Mouse (Mus musculus): ENCODE results near the gene Gpsm1. TPM values are rescaled to one million over a fixed set of nuclear protein-coding genes. Genes with fewer than 3 reads are reported as not detected.

The Gpsm1 gene
- total and polyA plus RNA-seq, 2 experiments from 2014 or later: 149 to 257 TPM

DNA sequence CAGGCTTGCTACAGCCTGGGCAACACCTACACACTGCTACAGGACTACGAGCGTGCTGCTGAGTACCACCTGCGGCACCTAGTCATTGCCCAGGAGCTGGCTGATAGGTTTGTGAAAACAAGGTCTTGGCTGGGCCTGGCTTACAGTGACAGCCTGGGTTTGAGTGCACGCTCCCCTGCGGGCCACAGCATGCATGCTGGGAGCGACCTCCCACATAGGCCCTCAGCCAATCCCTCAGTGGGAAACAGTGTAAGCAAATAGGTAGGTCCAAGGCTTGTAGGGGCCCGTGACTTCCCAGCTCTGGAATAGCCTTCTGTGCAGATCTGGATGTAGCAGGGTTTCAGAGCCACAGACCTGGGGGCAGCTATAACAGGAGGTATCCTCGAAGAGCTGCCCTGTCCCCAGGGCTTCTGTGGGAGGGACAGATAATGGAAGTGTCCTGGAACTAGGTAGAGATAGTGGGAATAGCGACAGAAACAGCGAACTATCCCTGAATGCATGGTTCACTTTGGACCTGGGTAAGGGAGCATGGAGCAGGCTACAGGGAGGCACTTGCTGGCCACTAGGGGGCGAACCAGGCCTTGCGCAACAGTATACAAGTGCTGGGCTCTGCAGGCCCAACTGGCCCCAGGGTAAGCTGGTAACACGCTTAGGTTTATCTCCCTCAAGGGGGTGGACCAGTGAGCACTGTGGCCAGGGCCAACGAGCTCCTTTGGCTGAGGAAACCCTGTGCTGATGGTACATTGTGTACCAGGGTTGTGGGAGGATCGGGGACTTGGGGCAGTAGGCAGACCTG, 10.3 kb downstream of the Gpsm1 start:
- Histone ChIP-seq H3K9me3 (ENCODE audit: low read length) (no peaks in the 10 kb centered on the region), H3K36me3 (ENCODE audit: insufficient read depth) (peaks cover 73% of the 10 kb centered on the region), H3K4me2 (ENCODE audit: low read depth) (no peak overlapping the region), H3K27ac (ENCODE audit: low read depth, low read length) (no peak overlapping the region), H3K27me3 (ENCODE audit: insufficient read depth, low read length) (no peaks in the 10 kb centered on the region), H3K9ac (no peak overlapping the region), H3K4me1 (ENCODE audit: insufficient read depth) (no peaks in the 10 kb centered on the region), H3K4me3 (ENCODE audit: low read depth, low read length) (no peak overlapping the region)
- DNase-seq (peak; percentile 62), ATAC-seq (peak; percentile 81)
- TF ChIP-seq CTCF (IDR thresholded peaks at IDR 0.05; ENCODE audit: low read depth): peak; percentile 92
- WGBS: 67% methylated on average over 15 of the region's 15 CpGs

DNA sequence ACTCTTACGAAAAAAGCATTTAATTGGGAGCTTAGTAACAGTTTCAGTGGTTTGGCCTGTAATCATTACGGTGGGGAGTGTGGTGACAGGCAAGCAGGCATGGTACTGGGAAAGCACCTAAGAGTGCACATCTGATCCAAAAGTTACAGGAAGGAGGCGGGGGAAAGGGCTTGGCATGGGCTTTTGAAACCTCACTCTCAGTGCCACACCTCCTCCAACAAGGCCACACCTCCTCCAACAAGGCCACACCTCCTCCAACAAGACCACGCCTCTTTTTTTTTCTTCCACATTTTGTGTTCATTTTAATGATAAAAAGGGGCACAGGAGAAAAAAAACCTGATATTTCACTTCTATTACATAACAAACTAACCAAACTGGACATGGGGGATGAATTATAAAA, 12.5 kb downstream of the Gpsm1 start:
- TF ChIP-seq CTCF (IDR thresholded peaks at IDR 0.05; ENCODE audit: low read depth): no peak
- no peak overlapping the region for H3K4me2 ChIP-seq (ENCODE audit: low read depth)
- H3K4me3 ChIP-seq (ENCODE audit: low read depth, low read length): no peak overlapping the region
- H3K9me3 ChIP-seq (ENCODE audit: low read length): no peaks in the 10 kb centered on the region
- ATAC-seq (no peak), DNase-seq (no peak)
- H3K9ac ChIP-seq: no peak overlapping the region
- 87% methylated on average over 4 of the region's 4 CpGs for WGBS
- no peaks in the 10 kb centered on the region for H3K27me3 ChIP-seq (ENCODE audit: insufficient read depth, low read length)
- peaks cover 88% of the 10 kb centered on the region for H3K36me3 ChIP-seq (ENCODE audit: insufficient read depth)
- no peaks in the 10 kb centered on the region for H3K4me1 ChIP-seq (ENCODE audit: insufficient read depth)
- no peak overlapping the region for H3K27ac ChIP-seq (ENCODE audit: low read depth, low read length)

DNA sequence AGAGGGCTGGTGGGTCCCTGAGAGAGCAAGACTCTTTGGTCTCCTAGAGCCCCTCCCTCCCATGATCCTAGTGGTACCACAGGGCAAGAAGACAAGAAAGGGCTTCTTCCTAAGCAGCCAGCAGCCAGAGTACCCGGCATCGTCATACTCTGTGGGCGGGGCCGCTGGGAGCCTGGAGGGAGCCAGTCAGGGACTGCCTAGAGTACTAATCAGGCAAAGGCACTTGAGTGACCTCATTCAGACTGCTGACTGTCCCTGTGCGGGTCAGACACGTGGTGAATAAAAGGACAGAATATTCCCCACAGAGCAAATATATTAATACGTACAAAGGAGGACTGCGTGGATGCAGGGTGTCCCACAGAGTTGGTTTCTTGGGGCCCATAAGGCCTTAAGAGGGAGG, 14.1 kb downstream of the Gpsm1 start:
- Histone ChIP-seq H3K4me2 (ENCODE audit: low read depth) (no peak overlapping the region), H3K27me3 (ENCODE audit: insufficient read depth, low read length) (no peaks in the 10 kb centered on the region), H3K36me3 (ENCODE audit: insufficient read depth) (peaks cover 74% of the 10 kb centered on the region), H3K4me1 (ENCODE audit: insufficient read depth) (no peaks in the 10 kb centered on the region), H3K27ac (ENCODE audit: low read depth, low read length) (no peak overlapping the region), H3K9me3 (ENCODE audit: low read length) (no peaks in the 10 kb centered on the region), H3K9ac (no peak overlapping the region), H3K4me3 (ENCODE audit: low read depth, low read length) (no peak overlapping the region)
- no peak for DNase-seq
- no peak for TF ChIP-seq CTCF (IDR thresholded peaks at IDR 0.05; ENCODE audit: low read depth)
- ATAC-seq: peak; percentile 36
- WGBS: 54% methylated on average over 8 of the region's 8 CpGs

DNA sequence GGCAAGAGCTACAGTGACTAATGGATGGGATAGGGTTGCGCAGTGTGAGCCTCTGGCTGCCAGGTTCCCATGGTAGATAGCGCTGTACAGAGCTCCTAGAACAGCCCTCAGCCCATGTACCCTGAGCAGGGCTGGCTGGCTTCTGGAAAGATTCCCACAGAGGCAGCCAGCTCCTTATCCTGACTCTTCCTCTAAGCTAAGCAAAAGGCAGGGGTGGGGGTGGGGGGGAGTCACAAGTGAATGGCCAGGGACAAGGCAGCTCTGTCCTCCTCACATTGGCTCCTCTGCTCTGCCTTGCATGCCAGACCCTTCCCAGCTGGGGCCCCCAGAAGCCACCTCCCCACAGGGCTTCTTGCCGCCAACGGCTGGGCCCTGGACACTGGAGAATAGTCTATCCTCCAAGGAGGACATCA, 14.7 kb downstream of the Gpsm1 start:
- peaks cover 68% of the 10 kb centered on the region for H3K36me3 ChIP-seq (ENCODE audit: insufficient read depth)
- peak; percentile 61 for ATAC-seq
- no peaks in the 10 kb centered on the region for H3K4me1 ChIP-seq (ENCODE audit: insufficient read depth)
- H3K27ac ChIP-seq (ENCODE audit: low read depth, low read length): 0 out of 2 replicates have a peak overlapping the region, but pooled peaks have one; percentile 3
- H3K27me3 ChIP-seq (ENCODE audit: insufficient read depth, low read length): no peaks in the 10 kb centered on the region
- H3K4me2 ChIP-seq (ENCODE audit: low read depth): no peak overlapping the region
- WGBS: 92% methylated on average over 4 of the region's 4 CpGs
- no peaks in the 10 kb centered on the region for H3K9me3 ChIP-seq (ENCODE audit: low read length)
- no peak overlapping the region for H3K4me3 ChIP-seq (ENCODE audit: low read depth, low read length)
- H3K9ac ChIP-seq: 0 out of 2 replicates have a peak overlapping the region, but pooled peaks have one; percentile 6
- no peak for DNase-seq
- no peak for TF ChIP-seq CTCF (IDR thresholded peaks at IDR 0.05; ENCODE audit: low read depth)

DNA sequence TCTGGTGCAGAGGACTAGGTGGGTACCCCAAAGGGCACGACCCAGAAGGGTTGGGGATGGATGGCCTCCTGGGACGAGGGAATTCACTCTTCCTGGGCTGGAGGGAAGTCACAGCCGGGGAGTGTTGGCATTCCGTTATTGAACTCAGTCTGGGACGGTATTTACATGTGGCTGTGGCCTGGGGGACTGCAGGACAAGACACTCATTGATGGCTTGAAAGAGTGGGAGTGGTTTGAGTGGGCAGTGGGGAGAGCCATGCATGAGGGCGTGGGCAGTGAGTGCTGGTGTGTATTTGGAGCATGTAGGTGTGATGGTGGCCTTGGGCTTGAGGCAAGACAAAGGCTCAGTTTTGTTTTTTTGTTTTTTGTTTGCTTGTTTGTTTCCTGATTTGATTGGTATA, 15.4 kb downstream of the Gpsm1 start:
- Histone ChIP-seq H3K27me3 (ENCODE audit: insufficient read depth, low read length) (no peaks in the 10 kb centered on the region), H3K36me3 (ENCODE audit: insufficient read depth) (peaks cover 61% of the 10 kb centered on the region), H3K4me3 (ENCODE audit: low read depth, low read length) (no peak overlapping the region), H3K27ac (ENCODE audit: low read depth, low read length) (0 out of 2 replicates have a peak overlapping the region, but pooled peaks have one; percentile 3), H3K4me2 (ENCODE audit: low read depth) (no peak overlapping the region), H3K9ac (no peak overlapping the region), H3K9me3 (ENCODE audit: low read length) (no peaks in the 10 kb centered on the region), H3K4me1 (ENCODE audit: insufficient read depth) (no peaks in the 10 kb centered on the region)
- no peak for DNase-seq
- no peak for TF ChIP-seq CTCF (IDR thresholded peaks at IDR 0.05; ENCODE audit: low read depth)
- no peak for ATAC-seq
- WGBS: 62% methylated on average over 6 of the region's 6 CpGs

DNA sequence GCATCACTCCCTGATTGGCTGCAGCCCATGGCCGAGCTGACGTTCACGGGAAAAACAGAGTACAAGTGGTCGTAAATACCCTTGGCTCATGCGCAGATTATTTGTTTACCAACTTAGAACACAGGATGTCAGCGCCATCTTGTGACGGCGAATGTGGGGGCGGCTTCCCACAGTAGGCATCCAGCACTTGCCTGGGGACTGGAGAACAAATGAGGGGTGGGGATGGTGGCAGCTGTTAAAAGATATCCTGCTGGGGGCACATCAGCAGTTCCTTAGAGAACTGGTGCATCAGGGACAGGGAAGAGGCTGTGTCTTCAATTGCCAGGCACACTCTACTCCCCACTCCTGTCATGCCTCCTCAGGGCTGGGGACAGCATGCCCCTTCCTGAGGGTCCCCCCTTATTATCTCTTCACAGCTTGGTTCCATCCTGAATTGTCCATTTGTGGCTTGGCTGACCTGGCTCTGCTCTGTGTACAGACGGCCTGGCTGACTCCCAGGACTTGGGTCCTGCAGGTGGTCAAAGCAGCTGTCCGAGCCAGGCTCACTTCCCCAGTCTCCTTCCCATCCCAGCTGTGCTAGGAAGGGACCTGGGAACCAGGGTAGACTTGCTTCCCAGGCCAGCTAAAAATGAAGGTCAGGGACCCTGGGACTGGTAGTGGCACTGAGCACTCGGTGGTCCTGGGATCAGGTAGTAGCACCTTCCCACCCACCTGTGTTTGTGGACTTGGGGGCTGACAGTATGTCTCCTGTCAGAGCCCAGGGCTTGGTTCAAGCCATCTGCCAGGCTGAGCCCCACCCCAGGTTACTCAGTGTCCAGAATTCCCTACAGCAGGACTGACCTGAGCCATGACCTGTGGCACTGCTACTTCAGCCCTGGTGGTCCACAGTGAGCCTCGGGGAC, 23.2 kb downstream of the Gpsm1 start:
- DNase-seq: no peak

DNA sequence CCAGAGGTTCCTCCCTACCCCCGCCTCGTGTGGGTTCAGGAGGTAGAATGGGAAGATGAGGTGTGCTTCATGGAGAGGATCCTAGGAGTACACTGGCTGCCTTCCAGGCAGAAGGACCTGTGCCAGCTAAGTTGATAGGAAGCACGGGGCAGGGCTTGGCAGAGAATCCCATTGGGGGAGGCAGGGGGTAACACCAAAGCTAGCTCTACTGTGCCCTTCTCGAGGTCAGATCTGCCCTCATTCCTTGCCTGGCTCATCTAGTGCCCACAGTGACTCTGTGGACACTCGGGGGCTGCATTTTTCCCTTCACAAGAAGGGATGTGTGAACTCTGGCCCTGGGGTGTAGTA, 23.9 kb downstream of the Gpsm1 start:
- no peak for TF ChIP-seq CTCF (IDR thresholded peaks at IDR 0.05; ENCODE audit: low read depth)
- no peak overlapping the region for H3K4me2 ChIP-seq (ENCODE audit: low read depth)
- no peaks in the 10 kb centered on the region for H3K4me1 ChIP-seq (ENCODE audit: insufficient read depth)
- H3K9me3 ChIP-seq (ENCODE audit: low read length): no peaks in the 10 kb centered on the region
- H3K27ac ChIP-seq (ENCODE audit: low read depth, low read length): no peak overlapping the region
- no peak for DNase-seq
- 76% methylated on average over 5 of the region's 5 CpGs for WGBS
- H3K4me3 ChIP-seq (ENCODE audit: low read depth, low read length): no peak overlapping the region
- H3K27me3 ChIP-seq (ENCODE audit: insufficient read depth, low read length): no peaks in the 10 kb centered on the region
- ATAC-seq: no peak
- H3K9ac ChIP-seq: no peak overlapping the region
- H3K36me3 ChIP-seq (ENCODE audit: insufficient read depth): peaks cover 54% of the 10 kb centered on the region

More for the DNA sequence above, 23.2 kb downstream of the Gpsm1 start:
- Histone ChIP-seq H3K9ac (no peak overlapping the region), H3K4me2 (ENCODE audit: low read depth) (no peak overlapping the region), H3K4me1 (ENCODE audit: insufficient read depth) (no peaks in the 10 kb centered on the region), H3K27ac (ENCODE audit: low read depth, low read length) (no peak overlapping the region), H3K9me3 (ENCODE audit: low read length) (no peaks in the 10 kb centered on the region), H3K4me3 (ENCODE audit: low read depth, low read length) (no peak overlapping the region), H3K27me3 (ENCODE audit: insufficient read depth, low read length) (no peaks in the 10 kb centered on the region), H3K36me3 (ENCODE audit: insufficient read depth) (peaks cover 51% of the 10 kb centered on the region)
- WGBS: 87% methylated on average over 8 of the region's 13 CpGs
- peak; percentile 42 for ATAC-seq
- TF ChIP-seq CTCF (IDR thresholded peaks at IDR 0.05; ENCODE audit: low read depth): no peak

Data from forebrain, postnatal 0 days (tissue).